Mouse (Mus musculus) ES-Bruce4 (cell line): ENCODE measurements at regions not wholly inside any gene's neighbourhood (a gene's known extent, or its start where the extent isn't known, plus 50 kb on each side); places are given as distances from the start of the nearest gene placed in this dataset.

Experiments used
- H3K27ac ChIP-seq: 2 replicates; pipeline ENCODE4 v1.5.1; 2012; ENCODE audit warnings: low read length, inconsistent platforms; ENCODE audit not compliant: insufficient read depth
- H3K27me3 ChIP-seq: 2 replicates; pipeline ENCODE4 v1.6.1; 2012; ENCODE audit warnings: mild to moderate bottlenecking, low read length, inconsistent platforms; ENCODE audit not compliant: control insufficient read depth, poor library complexity, insufficient read depth, severe bottlenecking
- H3K36me3 ChIP-seq: 2 replicates; pipeline ENCODE4 v1.6.1; 2012; ENCODE audit warnings: inconsistent platforms, mild to moderate bottlenecking, low read length, moderate library complexity; ENCODE audit not compliant: control insufficient read depth, poor library complexity, insufficient read depth, severe bottlenecking
- H3K4me1 ChIP-seq: one replicate; pipeline ENCODE4 v1.8.1; 2011; ENCODE audit warnings: low read length; ENCODE audit not compliant: control insufficient read depth, insufficient read depth
- H3K4me3 ChIP-seq: 2 replicates; pipeline ENCODE4 v1.5.1; 2011; ENCODE audit warnings: low read depth, mild to moderate bottlenecking, low read length
- H3K9ac ChIP-seq: 2 replicates; pipeline ENCODE4 v1.6.1; 2012; ENCODE audit warnings: low read depth, mild to moderate bottlenecking, inconsistent platforms; ENCODE audit not compliant: poor library complexity, severe bottlenecking
- H3K9me3 ChIP-seq: replicated peaks from 2 replicates; pipeline ENCODE4 v1.6.1; 2012; ENCODE audit warnings: mild to moderate bottlenecking, low read length, inconsistent platforms; ENCODE audit not compliant: control insufficient read depth, poor library complexity, insufficient read depth, severe bottlenecking
- CTCF ChIP-seq: IDR thresholded peaks from one replicate; pipeline ENCODE4 v1.8.1; 2011; ENCODE audit warnings: low read depth, low read length
- EP300 ChIP-seq: IDR thresholded peaks from 2 replicates; pipeline ENCODE4 v1.6.1; 2011; ENCODE audit warnings: low read depth, low read length; ENCODE audit not compliant: insufficient read depth
- POLR2A ChIP-seq: IDR thresholded peaks from one replicate; pipeline ENCODE4 v1.8.1; 2011; ENCODE audit warnings: low read length; ENCODE audit not compliant: insufficient read depth

DNA sequence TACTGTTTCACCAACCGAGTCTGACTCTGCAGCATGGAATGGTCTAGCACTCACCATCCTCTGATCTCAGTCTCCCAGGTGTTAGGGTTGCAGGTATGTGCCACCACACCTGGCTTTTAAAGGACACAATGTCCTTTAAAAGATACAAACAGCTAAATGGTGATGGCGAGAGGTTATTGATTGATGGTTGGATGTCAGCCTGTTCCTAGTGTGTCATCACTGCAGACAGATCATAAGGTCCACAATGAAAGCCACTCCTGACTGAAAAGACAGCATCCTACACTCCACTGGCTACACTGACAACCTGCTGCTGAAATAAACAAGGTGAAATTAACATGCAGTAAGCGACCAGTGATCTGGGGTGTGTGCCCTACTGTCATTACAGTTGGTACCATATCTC lies 106.1 kb downstream of the Tmco5 start:
- TF ChIP-seq EP300 (no peak), CTCF (no peak), POLR2A (no peak)
- H3K27ac ChIP-seq, result no peak overlapping the region
- H3K9ac ChIP-seq, result no peak overlapping the region
- H3K9me3 ChIP-seq, result no peaks in the 10 kb centered on the region
- H3K36me3 ChIP-seq, result no peaks in the 10 kb centered on the region
- H3K27me3 ChIP-seq, result no peaks in the 10 kb centered on the region
- no peaks in the 10 kb centered on the region for H3K4me1 ChIP-seq
- no peak overlapping the region for H3K4me3 ChIP-seq

DNA sequence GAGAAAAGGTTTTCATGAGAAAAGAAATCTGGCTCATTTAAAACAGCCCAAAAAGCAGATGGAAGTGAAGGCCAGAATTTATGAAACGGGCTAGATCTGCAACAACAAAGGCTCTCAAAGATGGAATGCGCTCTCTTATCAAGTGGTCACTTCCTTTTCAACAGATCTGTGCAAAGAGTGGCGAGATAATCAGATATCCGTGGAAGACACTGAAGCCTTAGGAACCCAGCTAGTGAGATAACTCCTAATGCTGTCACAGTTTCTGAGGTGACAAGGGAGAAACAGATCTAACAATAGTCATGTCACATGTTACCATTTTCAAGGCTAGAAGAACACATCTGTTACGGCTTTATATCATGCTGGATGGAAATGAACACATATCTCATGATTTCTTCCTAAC lies 107.1 kb downstream of the Tmco5 start:
- Histone ChIP-seq H3K9me3 (no peaks in the 10 kb centered on the region), H3K9ac (no peak overlapping the region), H3K27me3 (no peaks in the 10 kb centered on the region), H3K4me1 (no peaks in the 10 kb centered on the region), H3K4me3 (no peak overlapping the region), H3K27ac (no peak overlapping the region), H3K36me3 (no peaks in the 10 kb centered on the region)
- TF ChIP-seq EP300 (no peak), CTCF (no peak), POLR2A (no peak)

DNA sequence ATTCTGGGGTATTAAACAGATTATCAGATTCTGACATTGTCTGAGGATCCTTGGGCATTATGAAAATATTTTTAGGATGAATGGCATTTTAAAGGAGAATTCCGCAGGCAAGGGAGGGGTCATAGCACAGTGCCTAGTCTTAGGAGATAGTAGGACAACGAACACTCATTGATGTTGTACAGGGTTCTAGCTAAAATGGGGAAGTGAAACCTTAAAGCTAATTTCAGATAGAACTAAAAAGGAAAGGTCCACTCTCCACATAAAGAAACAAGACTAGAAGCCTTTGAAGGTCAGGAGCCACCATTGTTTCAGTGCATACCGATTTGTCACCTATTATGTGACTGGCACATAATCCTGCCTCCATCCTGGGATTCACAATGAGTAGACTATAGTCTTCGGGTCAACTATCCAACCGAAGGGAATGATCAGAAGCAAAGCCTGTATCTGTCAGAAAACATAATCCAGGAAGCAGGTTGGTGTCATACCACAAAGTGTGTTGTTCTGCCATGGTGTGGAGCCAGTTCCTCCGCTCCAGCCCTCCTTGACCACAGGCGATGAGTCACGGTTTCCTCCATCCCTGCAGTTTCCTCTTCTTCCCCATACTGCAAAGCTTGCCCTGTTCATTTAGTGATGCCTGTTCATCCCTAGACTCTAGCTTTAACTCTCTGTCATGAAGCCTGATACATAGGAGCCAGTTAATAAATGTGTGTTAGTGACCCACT lies 110.6 kb downstream of the Tmco5 start:
- Histone ChIP-seq H3K36me3 (no peaks in the 10 kb centered on the region), H3K9me3 (no peaks in the 10 kb centered on the region), H3K4me3 (no peak overlapping the region), H3K27ac (no peak overlapping the region), H3K9ac (no peak overlapping the region), H3K27me3 (no peaks in the 10 kb centered on the region), H3K4me1 (no peaks in the 10 kb centered on the region)
- no peak for TF ChIP-seq EP300
- no peak for TF ChIP-seq CTCF
- no peak for TF ChIP-seq POLR2A

DNA sequence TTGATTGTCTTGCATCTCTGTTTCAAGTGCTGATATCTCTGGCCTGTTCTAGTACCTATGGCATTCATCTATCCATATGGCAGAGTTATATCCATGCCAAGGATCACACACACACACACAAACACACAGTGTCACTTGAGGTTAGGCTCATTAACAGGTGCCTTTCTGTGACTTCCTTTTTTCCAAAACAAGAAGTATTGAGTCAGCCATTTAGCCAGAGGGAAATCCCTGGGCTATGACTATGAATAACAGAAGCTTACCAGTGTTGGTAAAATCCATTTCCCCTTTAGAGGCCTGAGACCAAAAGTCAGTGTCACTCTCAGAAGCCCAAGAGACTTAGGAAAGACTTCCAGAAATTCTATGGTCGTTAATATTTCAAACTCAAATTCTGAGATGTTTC lies 111.6 kb downstream of the Tmco5 start:
- no peak for TF ChIP-seq CTCF
- TF ChIP-seq POLR2A, result no peak
- no peak for TF ChIP-seq EP300
- Histone ChIP-seq H3K36me3 (no peaks in the 10 kb centered on the region), H3K4me3 (no peak overlapping the region), H3K9me3 (no peaks in the 10 kb centered on the region), H3K9ac (no peak overlapping the region), H3K27ac (no peak overlapping the region), H3K4me1 (no peaks in the 10 kb centered on the region), H3K27me3 (no peaks in the 10 kb centered on the region)

DNA sequence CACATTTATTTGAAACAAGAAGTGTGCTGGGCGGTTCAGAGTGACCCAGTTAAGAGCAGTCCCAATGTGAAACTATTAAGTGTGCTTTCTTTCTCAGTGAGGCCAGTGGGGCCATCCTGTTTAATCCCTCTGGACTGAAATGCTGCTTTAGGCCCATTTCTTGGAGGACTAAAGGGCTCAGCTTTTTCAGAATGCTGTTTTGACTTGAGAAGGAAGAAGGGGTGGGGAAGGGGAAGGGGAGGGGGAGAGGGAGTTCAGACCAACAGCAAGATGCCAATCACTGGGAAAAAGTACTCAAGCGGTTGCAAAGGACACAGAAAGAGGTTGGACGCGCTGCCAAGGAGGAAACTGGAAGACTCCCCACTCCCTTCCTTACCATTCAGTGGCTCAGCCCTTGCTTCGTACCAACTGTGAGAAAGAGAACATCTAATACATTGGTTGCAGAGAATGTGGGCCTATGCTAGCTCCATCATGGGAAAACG lies 113.1 kb downstream of the Tmco5 start:
- no peak for TF ChIP-seq EP300
- TF ChIP-seq POLR2A, result no peak
- no peak for TF ChIP-seq CTCF
- H3K27ac ChIP-seq, result no peak overlapping the region
- no peaks in the 10 kb centered on the region for H3K9me3 ChIP-seq
- H3K4me3 ChIP-seq, result no peak overlapping the region
- no peaks in the 10 kb centered on the region for H3K27me3 ChIP-seq
- no peaks in the 10 kb centered on the region for H3K4me1 ChIP-seq
- H3K9ac ChIP-seq, result no peak overlapping the region
- H3K36me3 ChIP-seq, result no peaks in the 10 kb centered on the region

DNA sequence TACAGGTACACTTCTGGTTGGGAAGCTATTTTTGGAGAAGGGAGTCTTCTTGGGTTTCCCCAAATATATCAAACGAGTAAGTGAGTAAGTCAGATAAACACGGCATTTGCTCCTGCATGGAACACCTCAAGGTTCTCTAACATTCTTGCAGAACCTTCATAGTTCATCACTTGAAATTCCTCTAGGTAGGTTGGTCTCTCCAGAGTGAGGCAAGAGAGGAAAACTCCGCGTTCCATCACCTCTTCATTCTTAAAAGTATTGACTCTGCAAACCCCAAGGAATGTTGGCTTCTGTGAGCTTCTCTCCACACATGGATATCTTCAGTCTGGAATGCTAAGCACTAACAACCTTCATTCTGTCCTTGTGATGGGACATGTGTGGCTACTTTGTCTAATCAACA lies 115.2 kb downstream of the Tmco5 start:
- H3K9me3 ChIP-seq, result no peaks in the 10 kb centered on the region
- TF ChIP-seq EP300 (no peak), POLR2A (no peak), CTCF (no peak)
- H3K9ac ChIP-seq, result no peak overlapping the region
- H3K4me3 ChIP-seq, result no peak overlapping the region
- H3K27ac ChIP-seq, result no peak overlapping the region
- H3K27me3 ChIP-seq, result no peaks in the 10 kb centered on the region
- no peaks in the 10 kb centered on the region for H3K4me1 ChIP-seq
- H3K36me3 ChIP-seq, result no peaks in the 10 kb centered on the region
